Mouse (Mus musculus): ENCODE measurements at regions not wholly inside any gene's neighbourhood (a gene's known extent, or its start where the extent isn't known, plus 50 kb on each side); places are given as distances from the start of the nearest gene placed in this dataset.
A peak's percentile ranks its signal among the peaks of the same experiment; 100 is the strongest.

GRCm38 (mm10) chr2:170294657-170295056, 133.0 kb downstream of the Bcas1 start:
- Histone ChIP-seq H3K9me3 (replicated peaks; ENCODE audit: low read length) (no peaks in the 10 kb centered on the region), H3K27me3 (ENCODE audit: insufficient read depth, low read length) (no peaks in the 10 kb centered on the region), H3K4me3 (replicated peaks; ENCODE audit: low read depth, low read length) (no peak overlapping the region), H3K4me1 (replicated peaks; ENCODE audit: insufficient read depth, low read length) (0 out of 2 replicates have a peak, but pooled peaks cover 5% of the 10 kb centered on the region), H3K9ac (ENCODE audit: low read depth, low read length) (no peak overlapping the region), H3K4me2 (ENCODE audit: low read length) (no peak overlapping the region), H3K36me3 (ENCODE audit: insufficient read depth, low read length) (no peaks in the 10 kb centered on the region), H3K27ac (no peak overlapping the region)
- ATAC-seq (replicated peaks; ENCODE audit: low FRiP score, low read depth) (no peak), DNase-seq (ENCODE audit: low spot score) (peak; percentile 45)
- TF ChIP-seq CTCF (IDR thresholded peaks at IDR 0.05; ENCODE audit: low read depth): no peak
- WGBS: 65% methylated on average over 12 of the region's 12 CpGs

- Histone ChIP-seq H3K4me2 (ENCODE audit: low read length) (0 out of 2 replicates have a peak overlapping the region, but pooled peaks have one; percentile 19), H3K27me3 (ENCODE audit: insufficient read depth, low read length) (no peaks in the 10 kb centered on the region), H3K9me3 (replicated peaks; ENCODE audit: low read length) (no peaks in the 10 kb centered on the region), H3K9ac (ENCODE audit: low read depth, low read length) (no peak overlapping the region), H3K4me1 (replicated peaks; ENCODE audit: insufficient read depth, low read length) (peaks cover 12% of the 10 kb centered on the region), H3K4me3 (replicated peaks; ENCODE audit: low read depth, low read length) (no peak overlapping the region), H3K27ac (peak overlapping the region; percentile 77; the same call in 1 of the 2 replicates), H3K36me3 (ENCODE audit: insufficient read depth, low read length) (no peaks in the 10 kb centered on the region)
- no peak for TF ChIP-seq CTCF (IDR thresholded peaks at IDR 0.05; ENCODE audit: low read depth)
- no peak for ATAC-seq (replicated peaks; ENCODE audit: low FRiP score, low read depth)
- DNase-seq (ENCODE audit: low spot score): peak; percentile 68
- WGBS: 13% methylated on average over 6 of the region's 6 CpGs
These were observed 135.6 kb downstream of the Bcas1 start for GRCm38 (mm10) chr2:170291841-170292655.

- no peak overlapping the region for H3K27ac ChIP-seq
- no peaks in the 10 kb centered on the region for H3K9me3 ChIP-seq (replicated peaks; ENCODE audit: low read length)
- H3K27me3 ChIP-seq (ENCODE audit: insufficient read depth, low read length): no peaks in the 10 kb centered on the region
- WGBS: 85% methylated on average over 9 of the region's 9 CpGs
- no peak overlapping the region for H3K9ac ChIP-seq (ENCODE audit: low read depth, low read length)
- no peak for TF ChIP-seq CTCF (IDR thresholded peaks at IDR 0.05; ENCODE audit: low read depth)
- H3K4me1 ChIP-seq (replicated peaks; ENCODE audit: insufficient read depth, low read length): peaks cover 19% of the 10 kb centered on the region
- H3K4me2 ChIP-seq (ENCODE audit: low read length): no peak overlapping the region
- ATAC-seq (replicated peaks; ENCODE audit: low FRiP score, low read depth) (no peak), DNase-seq (ENCODE audit: low spot score) (no peak)
- no peaks in the 10 kb centered on the region for H3K36me3 ChIP-seq (ENCODE audit: insufficient read depth, low read length)
- H3K4me3 ChIP-seq (replicated peaks; ENCODE audit: low read depth, low read length): no peak overlapping the region
These were observed 138.2 kb downstream of the Bcas1 start for GRCm38 (mm10) chr2:170289378-170289960.

GRCm38 (mm10) chr2:170288787-170289186, 138.9 kb downstream of the Bcas1 start:
- TF ChIP-seq CTCF (IDR thresholded peaks at IDR 0.05; ENCODE audit: low read depth): no peak
- H3K4me3 ChIP-seq (replicated peaks; ENCODE audit: low read depth, low read length): no peak overlapping the region
- WGBS: 65% methylated on average over 7 of the region's 7 CpGs
- no peaks in the 10 kb centered on the region for H3K9me3 ChIP-seq (replicated peaks; ENCODE audit: low read length)
- 0 out of 2 replicates have a peak overlapping the region, but pooled peaks have one; percentile 3 for H3K27ac ChIP-seq
- ATAC-seq (replicated peaks; ENCODE audit: low FRiP score, low read depth) (no peak), DNase-seq (ENCODE audit: low spot score) (no peak)
- H3K4me1 ChIP-seq (replicated peaks; ENCODE audit: insufficient read depth, low read length): peaks cover 19% of the 10 kb centered on the region
- no peak overlapping the region for H3K4me2 ChIP-seq (ENCODE audit: low read length)
- H3K9ac ChIP-seq (ENCODE audit: low read depth, low read length): no peak overlapping the region
- H3K36me3 ChIP-seq (ENCODE audit: insufficient read depth, low read length): no peaks in the 10 kb centered on the region
- H3K27me3 ChIP-seq (ENCODE audit: insufficient read depth, low read length): no peaks in the 10 kb centered on the region

- Histone ChIP-seq H3K9ac (ENCODE audit: low read depth, low read length) (0 out of 2 replicates have a peak overlapping the region, but pooled peaks have one; percentile 8), H3K9me3 (replicated peaks; ENCODE audit: low read length) (no peaks in the 10 kb centered on the region), H3K4me1 (replicated peaks; ENCODE audit: insufficient read depth, low read length) (peaks cover 19% of the 10 kb centered on the region), H3K4me2 (ENCODE audit: low read length) (peak overlapping the region; percentile 43), H3K36me3 (ENCODE audit: insufficient read depth, low read length) (no peaks in the 10 kb centered on the region), H3K4me3 (replicated peaks; ENCODE audit: low read depth, low read length) (no peak overlapping the region), H3K27me3 (ENCODE audit: insufficient read depth, low read length) (no peaks in the 10 kb centered on the region), H3K27ac (peak overlapping the region; percentile 3)
- WGBS: 15% methylated on average over 10 of the region's 11 CpGs
- DNase-seq (ENCODE audit: low spot score): peak; percentile 64
- TF ChIP-seq CTCF (IDR thresholded peaks at IDR 0.05; ENCODE audit: low read depth): no peak
- ATAC-seq (replicated peaks; ENCODE audit: low FRiP score, low read depth): no peak; the same call in 1 of the 2 replicates
These were observed 139.4 kb downstream of the Bcas1 start for GRCm38 (mm10) chr2:170288196-170288595.

GRCm38 (mm10) chr2:170287301-170287885, 139.5 kb upstream of the Zfp217 start:
- Histone ChIP-seq H3K9me3 (replicated peaks; ENCODE audit: low read length) (no peaks in the 10 kb centered on the region), H3K27ac (peak overlapping the region; percentile 86), H3K36me3 (ENCODE audit: insufficient read depth, low read length) (no peaks in the 10 kb centered on the region), H3K4me1 (replicated peaks; ENCODE audit: insufficient read depth, low read length) (peaks cover 19% of the 10 kb centered on the region), H3K27me3 (ENCODE audit: insufficient read depth, low read length) (no peaks in the 10 kb centered on the region), H3K4me3 (replicated peaks; ENCODE audit: low read depth, low read length) (peak overlapping the region; percentile 38), H3K9ac (ENCODE audit: low read depth, low read length) (peak overlapping the region; percentile 53; the same call in 1 of the 2 replicates), H3K4me2 (ENCODE audit: low read length) (peak overlapping the region; percentile 80)
- no peak; the same call in 1 of the 2 replicates for ATAC-seq (replicated peaks; ENCODE audit: low FRiP score, low read depth)
- TF ChIP-seq CTCF (IDR thresholded peaks at IDR 0.05; ENCODE audit: low read depth): no peak
- WGBS: under 1% methylated on average over 27 of the region's 27 CpGs
- DNase-seq (ENCODE audit: low spot score): peak; percentile 78

All from kidney, postnatal 0 days (tissue).